Mouse (Mus musculus) left cerebral cortex, adult 9 months (tissue): Measurements from ENCODE around the gene Plscr4.

Experiments used
- DNase-seq, 2 experiments: peaks; one replicate each; pipeline ENCODE4 v3.0.0; 2022; ENCODE audit warnings: low spot score in 2 of 2

Gene Plscr4

GRCm38 (mm10) chr9:92511696-92512095 is 54.5 kb downstream of the Plscr4 start:
- no peak for DNase-seq

- no peak for DNase-seq
Observed at GRCm38 (mm10) chr9:92517036-92517435, 59.9 kb downstream of the Plscr4 start.

GRCm38 (mm10) chr9:92520751-92521150 is 63.6 kb downstream of the Plscr4 start:
- no peak for DNase-seq

DNA sequence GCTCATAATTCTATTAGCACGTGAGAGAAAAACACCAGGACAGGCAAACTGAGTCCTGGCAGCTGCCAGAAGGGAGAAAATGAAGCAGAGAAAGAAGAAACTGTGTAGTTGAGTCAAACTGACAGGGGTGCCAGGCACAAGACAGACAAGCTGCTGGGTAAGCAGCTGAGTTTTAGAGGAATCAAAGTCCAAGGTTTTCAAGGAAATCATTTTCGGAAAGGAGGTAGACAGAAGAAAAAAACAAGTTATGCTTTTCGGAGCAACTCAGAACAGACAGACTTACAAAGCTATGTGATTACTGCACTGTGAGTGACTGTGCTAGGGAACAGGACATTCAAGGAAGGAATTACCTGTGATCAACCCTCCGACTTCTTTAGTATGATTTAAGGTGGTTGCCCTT is 67.3 kb downstream of the Plscr4 start:
- DNase-seq, result no peak

GRCm38 (mm10) chr9:92530055-92530454 is 72.9 kb downstream of the Plscr4 start:
- no peak for DNase-seq

- DNase-seq, result peak in 1 of 2 experiments; percentile 7
Observed at GRCm38 (mm10) chr9:92537735-92538134, 80.6 kb downstream of the Plscr4 start.

DNA sequence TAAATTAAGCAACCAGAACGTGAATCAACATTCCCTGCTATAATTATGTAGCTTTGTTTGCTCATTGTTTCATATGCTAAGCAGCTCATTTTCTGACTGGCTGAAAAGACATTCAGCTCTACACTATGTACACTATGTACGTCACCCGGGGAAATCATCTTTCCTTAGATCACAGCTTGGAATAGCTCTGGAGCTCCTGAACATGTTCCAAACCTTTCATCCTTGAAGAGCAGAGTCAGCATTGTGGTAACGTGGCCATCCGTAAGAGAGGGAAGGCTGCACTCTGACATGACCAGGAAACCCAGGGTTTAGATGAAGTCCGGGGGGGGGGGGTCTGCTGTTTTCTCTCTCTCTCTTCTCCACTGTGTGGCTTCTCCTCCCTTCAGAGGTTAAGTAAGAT is 81.0 kb downstream of the Plscr4 start:
- DNase-seq, result no peak
